Mouse (Mus musculus): ENCODE results near the gene Clpsl2.

GRCm38 (mm10) chr17:28512696-28513095 lies 36.5 kb upstream of the Clpsl2 start:
- TF ChIP-seq GATA1 (IDR thresholded peaks at IDR 0.05; ENCODE audit: borderline replicate concordance, low read length) (no peak), FLI1 (IDR thresholded peaks at IDR 0.05; ENCODE audit: low read length) (no peak)
